Mouse (Mus musculus) kidney, postnatal 0 days (tissue): Measurements from ENCODE around the gene Patj. TPM values are rescaled to one million over a fixed set of nuclear protein-coding genes. Genes with fewer than 3 reads are reported as not detected.
A peak's percentile ranks its signal among the peaks of the same experiment; 100 is the strongest.

Experiments
- ATAC-seq: fragments of 200-750 bp; cut with Nextera tagmentation; replicated peaks from 2 replicates; pipeline ENCODE4 v1.8.0; 2017; ENCODE audit warnings: low read depth, moderate number of reproducible peaks, moderate TSS enrichment, moderate library complexity; ENCODE audit not compliant: low FRiP score
- DNase-seq: peaks from one replicate; pipeline ENCODE4 v3.0.0-alpha.2; 2016; ENCODE audit warnings: low spot score
- H3K27ac ChIP-seq: fragments of 300-500 bp; sonication (generic); 2 replicates; pipeline ENCODE4 v1.5.1; 2014; ENCODE audit warnings: mild to moderate bottlenecking
- H3K27me3 ChIP-seq: fragments of 300-500 bp; sonication (generic); 2 replicates; pipeline ENCODE4 v1.6.1; 2014; ENCODE audit warnings: low read length, mixed read lengths; ENCODE audit not compliant: insufficient read depth
- H3K36me3 ChIP-seq: fragments of 300-500 bp; sonication (generic); 2 replicates; pipeline ENCODE4 v1.6.1; 2014; ENCODE audit warnings: low read length, mixed read lengths; ENCODE audit not compliant: insufficient read depth
- H3K4me1 ChIP-seq: fragments of 300-500 bp; sonication (generic); replicated peaks from 2 replicates; pipeline ENCODE4 v1.6.1; 2014; ENCODE audit warnings: antibody characterized with exemption, low read length, mixed read lengths; ENCODE audit not compliant: insufficient read depth
- H3K4me2 ChIP-seq: fragments of 300-500 bp; sonication (generic); 2 replicates; pipeline ENCODE4 v1.6.1; 2014; ENCODE audit warnings: mild to moderate bottlenecking, low read length, moderate library complexity, mixed read lengths
- H3K4me3 ChIP-seq: fragments of 300-500 bp; sonication (generic); replicated peaks from 2 replicates; pipeline ENCODE4 v1.5.1; 2014; ENCODE audit warnings: low read depth, low read length
- H3K9ac ChIP-seq: fragments of 300-500 bp; sonication (generic); 2 replicates; pipeline ENCODE4 v1.6.1; 2014; ENCODE audit warnings: low read depth, low read length
- H3K9me3 ChIP-seq: fragments of 300-500 bp; sonication (generic); replicated peaks from 2 replicates; pipeline ENCODE4 v1.6.1; 2016; ENCODE audit warnings: low read length, inconsistent platforms, mixed read lengths
- CTCF ChIP-seq: IDR thresholded peaks from 2 replicates; pipeline ENCODE4 v1.5.1; 2016; ENCODE audit warnings: antibody characterized with exemption, low read depth, mild to moderate bottlenecking, moderate library complexity
- WGBS: fragments of 180-500 bp; shearing (Covaris S2); extraction: QIAGEN DNeasy Blood & Tissue Kit; methylation state at CpG from one replicate; pipeline ENCODE4 v1.1.7; 2014; 5-methylcytosine and 5-hydroxymethylcytosine counted together
- polyA plus RNA-seq: library from polyadenylated mRNA; unstranded; fragments of >200 nt; fragmentation: Nextera tagmentation; extraction: Ambion mirVana; gene quantifications from 2 replicates; pipeline ENCODE4 v1.2.1, GENCODE M21; 2015

The Patj gene
- polyA plus RNA-seq, 1 experiment from 2014 or later, result 15.2 TPM

GRCm38 (mm10) chr4:98654419-98654821, 258.8 kb downstream of the Patj start:
- DNase-seq (no peak), ATAC-seq (no peak)
- Histone ChIP-seq H3K9ac (no peak overlapping the region), H3K4me3 (no peak overlapping the region), H3K27ac (no peak overlapping the region), H3K9me3 (no peaks in the 10 kb centered on the region), H3K4me1 (no peaks in the 10 kb centered on the region), H3K4me2 (no peak overlapping the region), H3K27me3 (no peaks in the 10 kb centered on the region), H3K36me3 (peaks cover 5% of the 10 kb centered on the region; the same call in 1 of the 2 replicates)
- 27% methylated on average over 2 of the region's 2 CpGs for WGBS
- TF ChIP-seq CTCF, result no peak

GRCm38 (mm10) chr4:98656759-98657158, 261.2 kb downstream of the Patj start:
- DNase-seq (no peak), ATAC-seq (no peak)
- Histone ChIP-seq H3K9ac (no peak overlapping the region), H3K36me3 (peaks cover 5% of the 10 kb centered on the region; the same call in 1 of the 2 replicates), H3K4me3 (no peak overlapping the region), H3K4me2 (no peak overlapping the region), H3K27ac (no peak overlapping the region), H3K27me3 (no peaks in the 10 kb centered on the region), H3K9me3 (no peaks in the 10 kb centered on the region), H3K4me1 (no peaks in the 10 kb centered on the region)
- no peak for TF ChIP-seq CTCF
- 80% methylated on average over 1 of the region's 1 CpGs for WGBS

DNA sequence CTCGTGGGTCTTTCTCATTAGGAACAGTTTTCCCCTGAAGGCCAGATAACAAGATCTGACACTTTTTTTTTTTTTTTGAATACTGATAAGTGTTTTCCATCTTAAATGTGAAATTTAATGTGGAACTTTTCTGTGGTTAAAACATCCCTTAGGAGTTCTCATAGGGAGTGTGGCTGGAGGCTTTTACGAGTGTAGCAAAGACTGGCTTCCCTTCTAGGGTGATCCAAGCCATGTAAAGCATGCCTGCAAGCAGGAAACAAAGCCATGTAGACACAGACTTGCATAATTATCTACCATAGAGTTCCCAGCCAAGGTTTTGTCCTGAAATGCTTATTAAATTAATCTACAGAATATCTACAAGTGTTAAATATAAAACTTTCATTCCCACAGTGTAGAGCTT, 263.4 kb downstream of the Patj start:
- H3K4me3 ChIP-seq, result no peak overlapping the region
- no peaks in the 10 kb centered on the region for H3K4me1 ChIP-seq
- TF ChIP-seq CTCF, result no peak
- DNase-seq (no peak), ATAC-seq (no peak)
- 70% methylated on average over 2 of the region's 2 CpGs for WGBS
- H3K9ac ChIP-seq, result no peak overlapping the region
- no peaks in the 10 kb centered on the region for H3K27me3 ChIP-seq
- H3K27ac ChIP-seq, result no peak overlapping the region
- H3K9me3 ChIP-seq, result no peaks in the 10 kb centered on the region
- no peaks in the 10 kb centered on the region for H3K36me3 ChIP-seq
- H3K4me2 ChIP-seq, result no peak overlapping the region

DNA sequence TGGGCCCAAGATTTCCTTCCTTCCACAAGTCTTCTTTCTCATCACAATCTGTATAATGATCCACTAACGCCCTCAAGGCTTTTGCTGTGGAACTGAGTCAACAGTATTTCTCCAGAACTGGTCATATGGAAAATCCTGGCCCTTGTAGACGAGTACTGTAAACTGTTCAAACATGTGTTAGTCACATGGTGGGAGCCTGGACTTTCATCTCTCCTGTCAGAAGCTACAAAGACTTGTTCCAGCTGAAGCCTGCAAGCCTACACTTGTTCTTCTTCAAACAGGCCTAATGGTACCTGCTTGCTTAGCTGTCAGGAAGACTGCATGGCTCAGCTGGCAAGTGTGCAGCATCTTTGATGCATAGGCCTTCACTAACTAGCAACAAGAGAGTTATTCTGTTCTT, 264.9 kb downstream of the Patj start:
- ATAC-seq (peak; percentile 73), DNase-seq (no peak)
- Histone ChIP-seq H3K4me3 (no peak overlapping the region), H3K27me3 (no peaks in the 10 kb centered on the region), H3K4me1 (no peaks in the 10 kb centered on the region), H3K9me3 (no peaks in the 10 kb centered on the region), H3K27ac (no peak overlapping the region), H3K4me2 (no peak overlapping the region), H3K36me3 (no peaks in the 10 kb centered on the region), H3K9ac (no peak overlapping the region)
- 73% methylated on average over 2 of the region's 2 CpGs for WGBS
- no peak for TF ChIP-seq CTCF

DNA sequence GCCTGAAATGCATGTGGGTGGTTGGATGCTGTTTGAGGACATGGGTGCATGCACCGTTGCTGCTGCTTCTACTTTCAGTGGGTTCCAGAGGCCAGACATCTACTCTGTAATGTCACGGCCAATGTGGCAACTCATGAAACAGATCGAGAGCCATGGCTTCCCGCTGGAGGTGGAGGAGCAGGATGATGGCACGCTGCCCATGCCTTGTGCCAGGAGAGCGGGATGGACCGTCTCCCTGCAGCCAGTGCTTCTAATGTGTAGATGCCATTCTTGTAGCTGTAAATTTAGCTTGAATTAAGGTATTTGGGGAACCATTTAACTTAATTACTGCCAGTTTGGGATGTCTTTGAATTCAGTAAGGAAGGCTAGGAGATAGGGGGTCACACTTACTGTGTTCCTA, 270.3 kb downstream of the Patj start:
- no peak for ATAC-seq
- WGBS, result 94% methylated on average over 7 of the region's 7 CpGs
- Histone ChIP-seq H3K4me2 (no peak overlapping the region), H3K36me3 (no peaks in the 10 kb centered on the region), H3K9me3 (no peaks in the 10 kb centered on the region), H3K27me3 (no peaks in the 10 kb centered on the region), H3K4me1 (no peaks in the 10 kb centered on the region), H3K4me3 (no peak overlapping the region), H3K27ac (no peak overlapping the region), H3K9ac (no peak overlapping the region)
- no peak for DNase-seq
- no peak for TF ChIP-seq CTCF

GRCm38 (mm10) chr4:98666451-98666850, 270.9 kb downstream of the Patj start:
- Histone ChIP-seq H3K4me2 (no peak overlapping the region), H3K9me3 (no peaks in the 10 kb centered on the region), H3K9ac (no peak overlapping the region), H3K36me3 (no peaks in the 10 kb centered on the region), H3K27me3 (no peaks in the 10 kb centered on the region), H3K4me1 (no peaks in the 10 kb centered on the region), H3K27ac (no peak overlapping the region), H3K4me3 (no peak overlapping the region)
- ATAC-seq, result no peak
- WGBS, result 72% methylated on average over 1 of the region's 1 CpGs
- no peak for TF ChIP-seq CTCF
- no peak for DNase-seq

- H3K4me1 ChIP-seq, result no peaks in the 10 kb centered on the region
- H3K36me3 ChIP-seq, result no peaks in the 10 kb centered on the region
- ATAC-seq (no peak), DNase-seq (no peak)
- H3K27ac ChIP-seq, result no peak overlapping the region
- no peak overlapping the region for H3K4me3 ChIP-seq
- 58% methylated on average over 3 of the region's 3 CpGs for WGBS
- no peaks in the 10 kb centered on the region for H3K9me3 ChIP-seq
- no peak overlapping the region for H3K9ac ChIP-seq
- H3K27me3 ChIP-seq, result no peaks in the 10 kb centered on the region
- TF ChIP-seq CTCF, result no peak
- H3K4me2 ChIP-seq, result no peak overlapping the region
Observed at GRCm38 (mm10) chr4:98667009-98667408, 271.4 kb downstream of the Patj start.
